Mouse (Mus musculus) kidney, postnatal 36 days (tissue): ENCODE measurements around the gene Fus.
"Not testable (repeated sequence)": the region's sequence is repeated elsewhere in the genome, so short reads cannot be mapped to it uniquely, and the experiment has no call there.

Experiments
- DNase-seq, 2 experiments: peaks; one replicate each; pipeline ENCODE4 v3.0.0; 2021 to 2022; ENCODE audit warnings: mixed read lengths in 2 of 2

The Fus gene

DNA sequence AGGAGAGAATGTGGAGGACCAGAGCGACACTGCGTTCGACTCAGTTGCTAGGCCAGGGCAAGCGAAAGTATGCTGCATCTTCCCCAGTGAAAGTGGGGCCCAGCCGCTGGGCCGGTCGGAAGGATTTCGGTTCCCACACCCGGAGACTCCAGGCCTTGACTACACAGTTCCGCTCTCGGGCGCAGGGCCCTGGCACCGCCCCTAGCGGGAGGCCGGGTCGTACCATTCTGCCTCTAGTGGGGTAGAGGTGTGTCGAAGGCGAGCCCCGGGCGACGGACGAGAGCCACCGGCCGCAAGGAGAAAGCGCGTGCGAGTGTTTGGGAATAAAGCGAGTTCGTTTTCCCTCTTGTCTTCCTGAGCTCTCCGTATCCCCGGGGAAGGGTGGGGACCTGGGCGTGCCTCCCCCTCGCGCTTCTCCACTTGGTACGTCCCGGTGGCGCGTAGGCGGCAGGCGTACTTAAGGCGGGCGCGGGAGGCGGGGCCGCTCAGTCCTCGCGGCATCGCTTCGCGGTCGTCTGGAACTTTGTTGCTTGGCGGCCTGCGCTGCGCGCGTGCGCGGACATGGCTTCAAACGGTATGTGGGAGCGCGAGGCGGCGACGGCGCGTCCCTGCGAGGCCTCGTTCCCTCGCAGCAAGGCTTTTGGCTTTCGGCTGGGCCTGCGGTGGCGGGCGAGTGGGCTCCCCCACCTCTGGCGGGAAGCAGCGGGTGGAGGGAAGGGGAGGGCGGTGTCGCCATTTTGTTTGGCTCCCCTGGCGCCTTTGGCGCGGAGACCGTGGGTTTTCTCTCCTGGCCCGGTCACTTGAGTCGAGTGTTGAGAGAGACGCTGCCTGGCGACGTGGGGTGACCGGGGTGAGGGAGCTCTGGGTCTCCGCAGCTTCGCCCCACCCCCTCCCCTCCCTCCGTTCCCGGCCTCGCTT lies at the start of gene Fus:
Fus (plus strand) TSS at position 454 of the 918 bp plus-strand sequence.
- DNase-seq, result peak; percentile 93 to 96

DNA sequence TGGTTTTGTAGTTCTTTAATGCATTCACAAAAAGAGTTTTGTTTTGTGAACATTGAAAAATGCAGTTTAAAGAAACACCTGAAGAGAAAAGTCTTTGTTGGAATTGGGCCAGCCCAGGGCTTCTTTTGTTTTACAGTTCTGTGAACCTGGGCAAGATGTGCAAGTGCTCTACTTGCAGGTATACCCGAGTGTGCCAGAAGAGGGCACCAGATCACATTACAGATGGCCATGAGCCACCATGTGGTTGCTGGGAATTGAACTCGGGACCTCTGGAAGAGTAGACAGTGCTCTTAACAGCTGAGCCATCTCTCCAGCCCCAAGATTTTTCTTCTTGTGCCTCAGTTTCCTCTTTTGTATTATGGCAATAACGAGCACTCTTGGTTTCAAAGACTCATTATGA lies 49.1 kb upstream of the Fus start:
- peak; percentile 68 to 87 for DNase-seq

DNA sequence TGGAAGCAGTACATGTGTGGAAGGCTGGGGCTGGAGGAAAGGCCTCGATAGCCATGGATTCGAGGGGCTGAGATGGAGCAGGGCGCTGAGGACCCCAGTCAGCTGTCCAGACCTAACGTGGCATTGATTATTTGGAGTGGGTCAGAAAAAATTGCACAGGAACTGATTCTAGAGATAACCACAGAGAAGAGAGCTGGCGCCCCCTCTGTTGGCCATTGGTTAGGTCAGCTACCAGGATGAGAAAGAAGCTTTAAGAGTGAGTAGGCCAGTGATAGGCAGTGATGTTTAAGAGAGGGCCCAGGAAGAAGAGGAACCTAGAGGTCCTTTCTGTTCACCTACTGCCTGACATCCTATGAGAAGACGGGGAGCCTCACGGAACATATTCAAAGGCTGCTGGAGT lies 48.0 kb upstream of the Fus start:
- peak in 1 of 2 experiments; percentile 72 for DNase-seq

GRCm38 (mm10) chr7:127921516-127921915 lies 45.7 kb upstream of the Fus start:
- peak; percentile 59 to 77 for DNase-seq

GRCm38 (mm10) chr7:127922451-127923275 lies 44.6 kb upstream of the Fus start:
- no peak for DNase-seq

GRCm38 (mm10) chr7:127923714-127924113 lies 43.5 kb upstream of the Fus start:
- peak in 1 of 2 experiments; percentile 39 for DNase-seq

DNA sequence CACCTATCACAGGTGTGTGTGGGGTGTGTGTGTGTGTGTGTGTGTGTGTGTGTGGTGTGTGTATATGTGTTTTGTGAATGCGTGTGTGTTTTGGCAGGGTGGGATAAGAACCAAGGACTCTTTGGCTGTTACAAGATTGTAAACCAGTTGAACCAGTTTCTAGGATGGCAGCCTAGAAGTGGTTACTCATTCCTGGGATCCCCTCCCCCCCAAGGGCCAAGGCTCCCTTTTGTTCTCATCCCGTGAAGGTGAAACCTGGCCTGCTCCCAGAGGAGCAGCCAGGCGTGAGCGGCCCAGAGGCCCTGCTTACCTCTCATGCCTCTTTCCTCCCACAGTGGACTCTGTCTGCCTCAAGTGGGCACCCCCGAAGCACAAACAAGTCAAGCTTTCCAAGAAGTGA lies 42.0 kb upstream of the Fus start:
- DNase-seq, result peak; percentile 93 to 94

GRCm38 (mm10) chr7:127926066-127926465 lies 41.2 kb upstream of the Fus start:
- DNase-seq, result peak; percentile 80 to 91

- peak; percentile 86 to 89 for DNase-seq
Measured at GRCm38 (mm10) chr7:127926846-127927245, 40.4 kb upstream of the Fus start.

- DNase-seq, result peak in 1 of 2 experiments; percentile 69
Measured at GRCm38 (mm10) chr7:127927726-127928125, 39.5 kb upstream of the Fus start.

DNA sequence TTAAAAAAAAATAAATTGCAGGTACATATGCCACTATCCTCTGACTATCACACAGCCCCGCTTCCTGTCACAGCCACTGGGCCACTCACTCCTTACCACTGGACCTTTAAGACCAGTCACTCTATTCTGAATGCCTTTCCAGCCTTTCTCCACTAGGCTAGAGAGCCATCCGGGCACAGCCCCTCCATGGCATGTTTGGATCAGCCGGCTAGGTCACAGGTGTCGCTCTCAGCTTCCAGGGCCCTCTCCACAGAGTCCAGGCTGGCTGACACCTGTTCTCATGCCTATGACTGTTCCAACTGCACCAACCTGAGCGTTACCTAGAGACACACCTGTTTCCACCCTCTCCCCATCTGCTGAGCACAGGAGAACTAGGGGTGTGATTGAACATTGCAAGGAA lies 38.7 kb upstream of the Fus start:
- DNase-seq, result peak; percentile 58 to 59

GRCm38 (mm10) chr7:127929923-127930322 lies 37.3 kb upstream of the Fus start, which contains the start of gene Prss8:
Gene Prss8 (minus strand): TSS chr7:127930104.
- DNase-seq, result peak; percentile 94 to 95

DNA sequence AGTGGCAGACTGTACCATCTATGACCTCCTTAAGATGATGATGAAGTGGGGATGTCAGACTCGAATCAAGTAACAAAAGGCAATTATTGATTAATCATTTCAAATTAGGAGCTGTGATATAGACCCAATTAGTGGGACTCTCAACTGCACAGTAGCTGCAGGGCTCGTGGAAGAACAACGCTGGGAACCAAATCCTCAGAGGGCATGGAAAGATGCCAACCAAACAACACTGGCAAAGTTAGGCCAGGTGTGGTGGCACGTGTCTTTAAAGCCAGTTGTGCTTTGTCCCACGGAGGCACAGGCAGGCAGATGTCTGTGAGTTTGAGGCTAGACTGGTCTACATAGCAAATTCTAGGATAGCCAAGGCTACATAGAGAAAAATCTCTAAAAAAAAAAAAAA lies 36.6 kb upstream of the Fus start:
- peak in 1 of 2 experiments; percentile 29 for DNase-seq

- DNase-seq, result peak; percentile 83 to 85
Measured at GRCm38 (mm10) chr7:127931351-127932135, 35.7 kb upstream of the Fus start.

- peak; percentile 66 to 70 for DNase-seq
Measured at GRCm38 (mm10) chr7:127932273-127933031, 34.8 kb upstream of the Fus start.

DNA sequence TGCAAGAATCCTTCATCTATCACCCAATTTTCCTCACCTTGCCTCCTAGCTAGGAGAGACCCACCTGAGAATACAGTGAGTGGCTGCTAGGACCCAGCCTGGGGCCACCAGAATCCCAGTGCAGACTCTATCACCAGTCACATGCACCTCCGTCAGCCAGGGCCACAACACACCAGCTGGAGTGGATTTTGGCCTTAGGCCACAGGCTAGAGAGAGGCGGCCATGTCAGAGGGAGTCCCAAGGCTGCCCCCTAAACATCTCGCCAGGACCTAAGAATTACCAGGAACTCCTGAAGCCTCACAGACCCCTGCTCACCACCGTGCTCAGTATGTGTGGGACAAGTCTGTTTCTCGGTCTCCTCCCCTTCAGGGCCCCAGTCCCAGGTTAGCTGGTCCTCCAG lies 33.2 kb upstream of the Fus start:
- DNase-seq, result no peak

- peak; percentile 96 to 98 for DNase-seq
Measured at GRCm38 (mm10) chr7:127935028-127935722, 32.1 kb upstream of the Fus start.

DNA sequence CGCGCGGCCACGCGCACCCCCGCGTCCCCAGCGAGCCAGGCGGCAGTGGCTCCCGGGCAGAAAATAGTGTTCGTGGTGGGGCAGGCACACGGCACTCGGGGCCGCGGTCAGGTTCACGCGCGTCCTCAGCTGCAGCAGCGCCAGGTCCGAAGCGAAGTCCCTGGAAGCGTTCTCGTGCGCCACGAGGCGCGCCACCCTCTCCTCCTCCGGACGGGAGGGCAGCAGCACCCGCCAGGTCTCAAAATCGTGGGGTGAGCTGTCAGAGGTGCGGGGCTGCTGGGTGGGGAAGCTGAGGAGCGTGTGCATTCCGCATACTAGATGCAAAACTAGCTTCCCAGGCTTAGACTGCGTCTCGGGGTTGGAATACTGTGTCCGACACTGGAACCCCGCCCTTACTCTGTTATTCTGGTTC lies 31.5 kb upstream of the Fus start:
- no peak for DNase-seq

- DNase-seq, result no peak
Measured at GRCm38 (mm10) chr7:127936216-127936884, 30.9 kb upstream of the Fus start.

- DNase-seq, result not testable (repeated sequence)
Measured at GRCm38 (mm10) chr7:127942097-127942496, 25.2 kb upstream of the Fus start.

- DNase-seq, result no peak
Measured at GRCm38 (mm10) chr7:127944614-127945013, 22.6 kb upstream of the Fus start.
